Mouse (Mus musculus) small intestine, adult 2 months (tissue): ENCODE measurements around the gene Ssbp2.

Experiments used
- CTCF ChIP-seq: fragments of 200-500 bp; IDR thresholded peaks from 2 replicates; pipeline ENCODE4 v1.5.1; 2012; ENCODE audit warnings: low read depth, mild to moderate bottlenecking, control low read depth, inconsistent platforms, low read length, moderate library complexity, mixed read lengths; ENCODE audit not compliant: insufficient replicate concordance, insufficient read length; ENCODE audit errors: extremely low read depth
- POLR2A ChIP-seq: fragments of 200-500 bp; IDR thresholded peaks from 2 replicates; pipeline ENCODE4 v1.6.1; 2012; ENCODE audit warnings: low read depth, mild to moderate bottlenecking, control low read depth, inconsistent platforms, low read length, moderate library complexity

DNA sequence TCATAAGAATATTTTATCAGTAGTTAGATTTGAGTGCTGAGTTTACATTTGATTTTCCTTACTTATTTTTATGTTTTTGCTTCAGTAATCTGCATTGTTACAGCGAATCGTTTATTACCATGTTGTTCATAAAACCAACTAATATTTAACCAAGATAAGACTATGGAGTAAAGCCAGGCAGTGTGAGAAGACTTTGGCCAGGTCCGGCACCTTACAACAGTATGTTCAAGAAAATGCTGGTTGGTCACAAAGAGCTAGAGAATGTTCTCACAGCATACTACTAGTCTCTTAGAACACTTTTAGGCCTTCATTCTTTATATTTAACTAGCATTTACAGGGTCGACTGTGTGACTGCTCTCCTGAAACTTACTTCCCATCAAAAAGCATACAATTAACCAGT lies 152.5 kb downstream of the Ssbp2 start:
- TF ChIP-seq POLR2A (no peak), CTCF (no peak)
